Mouse (Mus musculus) layer of hippocampus, adult 2 months (tissue): ENCODE data around the gene Oas1c. TPM values are rescaled to one million over a fixed set of nuclear protein-coding genes. Genes with fewer than 3 reads are reported as not detected.
"Not testable (repeated sequence)": the region's sequence is repeated elsewhere in the genome, so short reads cannot be mapped to it uniquely, and the experiment has no call there.

ENCODE experiments used
- DNase-seq, 2 experiments: peaks; one replicate each; pipeline ENCODE4 v3.0.0; 2022; ENCODE audit warnings: low spot score in 2 of 2
- H3K27ac ChIP-seq: fragments of 200-600 bp; 2 replicates; pipeline ENCODE4 v1.8.1; 2022
- H3K4me3 ChIP-seq: fragments of 200-600 bp; 2 replicates; pipeline ENCODE4 v1.8.1; 2022; ENCODE audit warnings: mild to moderate bottlenecking
- CTCF ChIP-seq: fragments of 200-600 bp; conservative IDR thresholded peaks from 2 replicates; pipeline ENCODE4 v1.8.1; 2022; ENCODE audit warnings: antibody characterized with exemption, mild to moderate bottlenecking, moderate library complexity
- total RNA-seq, 2 experiments: library from RNA; stranded (reverse); gene quantifications; 2 replicates each; pipeline ENCODE4 v1.2.3; 2021

The Oas1c gene
- total RNA-seq, 2 experiments from 2014 or later: 0.26 to 1.4 TPM

- H3K4me3 ChIP-seq: no peak overlapping the region
- no peak for TF ChIP-seq CTCF
- H3K27ac ChIP-seq: no peak overlapping the region
- DNase-seq: no peak
Measured at GRCm38 (mm10) chr5:120809171-120809570, 3.1 kb downstream of the Oas1c start.

- peak; percentile 11 to 46 for DNase-seq
- H3K27ac ChIP-seq: no peak overlapping the region
- peak; percentile 71 for TF ChIP-seq CTCF
- no peak overlapping the region for H3K4me3 ChIP-seq
Measured at GRCm38 (mm10) chr5:120806458-120806857, 5.9 kb downstream of the Oas1c start.

DNA sequence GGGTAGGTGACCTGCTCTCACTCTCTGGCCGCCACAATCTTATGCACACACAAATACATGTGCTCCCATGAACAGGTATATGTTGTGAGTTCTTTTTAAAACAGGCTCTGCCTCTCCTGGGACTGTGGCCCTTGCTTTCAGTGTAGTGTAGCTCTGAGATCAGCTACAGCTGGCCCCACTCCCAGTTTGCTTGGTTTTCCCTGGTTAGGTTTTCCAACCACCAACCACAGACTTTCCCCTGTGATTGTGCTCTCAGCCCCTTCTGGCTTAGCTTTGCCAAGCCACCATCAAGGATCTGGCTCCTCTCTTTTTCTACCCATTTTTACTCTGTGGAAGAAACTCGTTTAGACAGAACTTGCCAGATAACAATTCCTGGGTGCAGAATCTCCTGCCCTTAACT is 8.7 kb downstream of the Oas1c start:
- TF ChIP-seq CTCF: no peak
- DNase-seq: no peak
- no peak overlapping the region for H3K27ac ChIP-seq
- no peak overlapping the region for H3K4me3 ChIP-seq

DNA sequence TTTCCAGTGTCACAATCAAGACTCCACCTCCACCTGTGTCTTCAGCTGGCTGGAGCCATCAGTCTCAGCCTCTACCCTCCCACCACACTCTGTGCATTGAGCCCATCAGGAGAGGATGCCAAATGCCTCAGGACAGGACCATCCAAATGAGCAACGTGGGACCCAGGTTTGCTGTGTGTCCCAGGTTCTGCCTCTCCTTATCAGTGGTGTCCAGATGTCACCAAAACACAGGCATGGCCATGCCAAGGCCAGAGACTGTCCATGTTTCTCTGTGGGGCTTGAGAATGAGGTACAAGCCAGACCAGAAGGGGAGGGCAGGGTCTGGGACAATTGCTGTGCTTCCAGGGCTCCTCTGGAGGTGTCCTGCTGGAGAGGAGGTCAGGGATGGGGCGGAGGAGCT is 13.4 kb downstream of the Oas1c start:
- not testable (repeated sequence) for H3K27ac ChIP-seq, DNase-seq, H3K4me3 ChIP-seq

DNA sequence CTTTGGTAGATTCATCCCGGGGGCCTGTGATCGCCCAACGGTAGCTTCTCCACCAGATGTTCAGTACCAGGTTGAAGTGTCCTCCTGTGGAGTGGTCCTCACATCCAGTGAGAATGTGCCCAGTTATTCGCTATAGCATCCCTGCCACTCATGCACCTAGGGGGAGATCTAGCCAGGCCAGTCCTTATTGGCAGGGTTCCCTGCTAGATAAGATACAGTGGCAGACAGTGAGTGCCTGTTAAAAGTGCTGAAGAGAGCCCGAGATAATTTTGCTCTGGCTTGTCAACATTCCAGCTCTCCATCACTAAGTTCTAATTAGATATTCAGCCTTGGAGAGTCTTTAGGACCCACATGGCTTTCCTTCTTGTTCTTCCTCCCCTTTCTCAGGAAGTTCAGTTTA is 14.2 kb downstream of the Oas1c start:
- not testable (repeated sequence) for DNase-seq, H3K4me3 ChIP-seq, H3K27ac ChIP-seq

DNA sequence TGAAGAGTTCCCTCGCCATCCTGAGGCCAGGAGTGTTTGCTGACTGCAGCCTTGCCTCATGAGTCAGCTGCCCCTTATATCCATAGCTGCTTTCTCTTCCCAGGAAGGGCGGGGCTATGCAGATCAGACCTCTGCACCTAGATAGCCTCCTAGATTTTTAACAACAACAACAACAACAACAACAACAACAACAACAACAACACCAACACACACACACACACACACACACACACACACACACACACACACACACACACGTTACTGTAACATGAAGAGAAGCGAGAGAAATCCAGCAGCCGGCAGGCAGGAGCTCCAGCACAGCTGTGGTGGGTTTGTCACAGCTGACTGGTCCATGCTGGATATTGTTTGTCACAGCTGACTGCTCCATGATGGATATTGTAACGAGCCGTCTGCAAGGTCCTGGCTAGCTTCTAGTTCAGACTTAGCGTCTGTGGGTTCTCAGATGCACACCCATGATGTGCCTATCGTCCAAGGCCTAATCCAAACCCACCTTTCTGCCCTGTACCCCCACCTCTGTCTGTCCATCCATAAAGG is 16.8 kb downstream of the Oas1c start, which contains the start of gene Oas1e:
Gene Oas1e, minus strand, starts transcription at position 51 of the 555 bp plus-strand sequence.
- not testable (repeated sequence) for DNase-seq, H3K27ac ChIP-seq, H3K4me3 ChIP-seq

DNA sequence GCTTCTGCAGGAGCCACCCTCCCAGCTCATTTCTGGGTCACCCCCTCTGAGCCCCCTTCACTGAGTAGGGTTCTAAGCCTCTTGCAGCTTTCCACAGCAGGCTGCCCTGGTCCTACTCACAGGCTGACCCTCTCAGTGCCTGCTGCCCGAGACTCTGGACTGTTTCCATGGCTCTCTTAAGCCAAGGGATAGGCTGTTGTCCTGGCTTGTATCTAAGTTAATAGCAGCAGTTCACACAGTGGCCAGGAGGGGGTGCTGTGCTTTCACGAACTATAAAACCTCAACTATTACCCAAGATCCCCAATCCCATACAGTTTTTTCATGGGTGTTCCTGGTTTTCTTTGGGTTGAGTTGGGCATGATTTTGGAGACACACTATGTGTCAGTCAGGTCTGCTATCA is 19.3 kb downstream of the Oas1c start:
- TF ChIP-seq CTCF: peak; percentile 92
- Histone ChIP-seq H3K27ac (no peak overlapping the region), H3K4me3 (no peak overlapping the region)
- DNase-seq: peak in 1 of 2 experiments; percentile 58

DNA sequence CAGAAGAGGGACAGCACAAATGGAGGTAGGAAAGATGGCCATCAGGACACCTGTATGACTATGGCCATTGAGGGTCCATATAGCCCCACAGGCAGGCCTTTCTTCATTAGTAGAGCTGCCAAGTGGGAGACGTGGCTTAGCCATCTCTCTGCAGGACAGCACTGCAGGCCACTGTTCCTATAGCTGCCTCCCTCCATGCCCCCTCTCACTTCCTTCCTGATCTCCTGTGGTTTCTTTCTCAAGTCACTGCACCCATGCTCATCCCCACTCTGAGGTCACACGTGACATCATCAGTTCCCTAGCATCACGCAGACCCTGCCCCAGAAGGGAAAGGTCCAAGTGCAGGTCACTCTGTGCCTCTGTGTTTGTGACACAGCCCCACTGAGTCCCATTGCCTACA is 25.3 kb downstream of the Oas1c start:
- H3K27ac ChIP-seq: no peak overlapping the region
- no peak for DNase-seq
- no peak for TF ChIP-seq CTCF
- no peak overlapping the region for H3K4me3 ChIP-seq

GRCm38 (mm10) chr5:120782446-120782845 is 29.9 kb downstream of the Oas1c start:
- no peak for DNase-seq
- H3K4me3 ChIP-seq: no peak overlapping the region
- H3K27ac ChIP-seq: no peak overlapping the region
- no peak for TF ChIP-seq CTCF

GRCm38 (mm10) chr5:120781646-120782045 is 30.7 kb downstream of the Oas1c start:
- peak; percentile 66 for TF ChIP-seq CTCF
- H3K4me3 ChIP-seq: no peak overlapping the region
- H3K27ac ChIP-seq: no peak overlapping the region
- peak in 1 of 2 experiments; percentile 18 for DNase-seq

DNA sequence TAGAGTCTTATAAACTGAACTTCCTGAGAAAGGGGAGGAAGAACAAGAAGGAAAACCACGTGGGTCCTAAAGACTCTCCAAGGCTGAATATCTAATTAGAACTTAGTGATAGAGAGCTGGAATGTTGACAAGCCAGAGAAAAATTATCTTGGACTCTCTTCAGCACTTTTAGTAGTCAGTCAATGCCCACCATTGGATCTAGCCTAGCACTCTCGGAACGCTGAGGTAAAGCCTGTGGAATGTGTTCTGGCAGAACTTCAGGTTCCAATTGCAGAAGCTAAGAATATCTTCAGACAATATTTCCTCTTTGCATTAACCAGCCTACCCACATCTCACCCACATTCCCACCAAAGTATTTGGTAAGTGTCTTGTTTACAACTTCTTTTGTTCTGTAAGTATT is 32.4 kb downstream of the Oas1c start:
- peak in 1 of 2 experiments; percentile 13 for DNase-seq
- no peak for TF ChIP-seq CTCF

GRCm38 (mm10) chr5:120778941-120779340 is 33.4 kb downstream of the Oas1c start:
- TF ChIP-seq CTCF: no peak
- no peak overlapping the region for H3K4me3 ChIP-seq
- H3K27ac ChIP-seq: no peak overlapping the region
- no peak for DNase-seq

More for the DNA sequence above, 32.4 kb downstream of the Oas1c start:
- Histone ChIP-seq H3K27ac (no peak overlapping the region), H3K4me3 (no peak overlapping the region)

- H3K4me3 ChIP-seq: no peak within 1 kb of the TSS
- TF ChIP-seq CTCF: no peak
- no peak for DNase-seq
- H3K27ac ChIP-seq: no peak within 1 kb of the TSS
Measured at GRCm38 (mm10) chr5:120777478-120777877, 34.8 kb downstream of the Oas1c start, which contains the start of gene Oas3. Gene Oas3, minus strand, starts transcription at chr5:120777661.

DNA sequence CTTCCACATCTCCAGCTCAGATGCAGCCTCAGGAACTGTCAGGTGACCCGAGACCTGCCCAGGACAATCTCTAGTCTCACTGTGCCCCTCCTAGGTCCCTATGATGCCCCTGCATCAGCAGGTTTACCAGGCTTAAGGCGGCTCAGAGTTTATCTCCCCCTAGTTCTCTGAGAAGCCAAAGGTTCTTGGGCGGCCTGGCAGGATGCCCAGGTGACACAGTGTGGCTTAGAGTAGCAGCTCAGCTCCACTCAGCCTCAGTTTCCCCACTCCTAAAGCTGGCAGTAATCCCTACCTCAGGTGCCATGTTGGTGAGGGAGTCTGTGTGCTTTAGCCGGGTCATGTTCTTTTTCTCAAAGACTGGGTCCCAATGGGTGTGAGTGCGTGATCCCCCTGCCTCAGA is 35.5 kb downstream of the Oas1c start:
- no peak for TF ChIP-seq CTCF
- DNase-seq: no peak
- no peak overlapping the region for H3K4me3 ChIP-seq
- no peak overlapping the region for H3K27ac ChIP-seq
